ENCODE assay signal across 1 mouse cellular context in genomic region chr10:45577731-45578297, GRCm38 (mm10).
A peak's percentile ranks its signal among the peaks of the same experiment; 100 is the strongest.
TF ChIP-seq lines count a peak whose summit lies in the region.

Gene Hace1 (plus strand): TSS chr10:45577829.

TF ChIP-seq in CH12.LX, 34 proteins besides CTCF, POLR2A, EP300 and RAD21 (continued from another document):
- no peak for TF ChIP-seq RCOR1 (conservative IDR thresholded peaks at IDR 0.05; ENCODE audit: low read depth, low read length)
- TF ChIP-seq IRF4 (IDR thresholded peaks at IDR 0.05; ENCODE audit: low read depth, low read length): peak; percentile 30; the same call in 1 of the 2 replicates
- no peak for TF ChIP-seq MYC (IDR thresholded peaks at IDR 0.05; ENCODE audit: low read depth, low read length)
- TF ChIP-seq ELF1 (IDR thresholded peaks at IDR 0.05; ENCODE audit: low read depth, low read length): peak; percentile 81
- peak; percentile 44; the same call in 1 of the 2 replicates for TF ChIP-seq MEF2A (IDR thresholded peaks at IDR 0.05; ENCODE audit: borderline replicate concordance, low read depth, low read length)
- TF ChIP-seq ZC3H11A (IDR thresholded peaks at IDR 0.05; ENCODE audit: low read depth, low read length): no peak
- no peak for TF ChIP-seq JUN (IDR thresholded peaks at IDR 0.05; ENCODE audit: insufficient read depth, low read depth, low read length)
- no peak for TF ChIP-seq POLR2AphosphoS2 (IDR thresholded peaks at IDR 0.05; ENCODE audit: low read depth, low read length)
- no peak for TF ChIP-seq CHD1 (IDR thresholded peaks at IDR 0.05; ENCODE audit: low read depth, low read length)
- TF ChIP-seq KAT2A (IDR thresholded peaks at IDR 0.05; ENCODE audit: insufficient replicate concordance, low read length): peak; percentile 84; the same call in 1 of the 2 replicates
- TF ChIP-seq MAZ (IDR thresholded peaks at IDR 0.05; ENCODE audit: low read depth, low read length): 0 out of 2 replicates have a peak, but pooled peaks have one; percentile 41
- TF ChIP-seq TBP (conservative IDR thresholded peaks at IDR 0.05; ENCODE audit: low read depth, low read length): no peak
- TF ChIP-seq CHD2 (IDR thresholded peaks at IDR 0.05; ENCODE audit: low read length): no peak
- TF ChIP-seq SMC3 (IDR thresholded peaks at IDR 0.05; ENCODE audit: low read depth, low read length): no peak
